Mouse (Mus musculus): ENCODE measurements around the gene Cep68.

The Cep68 gene

DNA sequence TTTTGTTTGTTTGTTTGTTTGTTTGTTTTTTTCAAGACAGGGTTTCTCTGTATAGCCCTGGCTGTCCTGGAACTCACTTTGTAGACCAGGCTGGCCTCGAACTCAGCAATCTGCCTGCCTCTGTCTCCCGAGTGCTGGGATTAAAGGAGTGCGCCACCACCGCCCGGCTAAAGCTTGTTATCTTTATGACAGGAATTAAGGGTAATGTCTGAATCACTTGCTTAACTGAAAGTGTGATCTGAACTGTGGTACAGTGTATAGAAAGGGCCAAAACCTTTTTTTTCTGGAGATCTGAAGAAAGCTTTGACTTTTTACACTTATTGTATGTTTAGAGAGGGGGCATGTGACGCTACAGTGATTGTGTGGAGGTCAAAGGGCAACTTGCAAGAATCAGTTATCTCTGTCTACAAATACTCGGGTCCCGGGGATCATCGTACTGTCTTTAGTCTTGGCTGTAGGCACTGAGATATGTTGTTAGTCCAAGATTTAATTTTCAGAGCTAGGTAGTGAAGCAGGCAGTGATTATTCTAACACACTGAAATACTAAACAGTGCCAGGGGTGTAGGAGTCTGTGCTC lies 44.3 kb downstream of the Cep68 start:
- no peak for DNase-seq (ENCODE audit: low spot score)

DNA sequence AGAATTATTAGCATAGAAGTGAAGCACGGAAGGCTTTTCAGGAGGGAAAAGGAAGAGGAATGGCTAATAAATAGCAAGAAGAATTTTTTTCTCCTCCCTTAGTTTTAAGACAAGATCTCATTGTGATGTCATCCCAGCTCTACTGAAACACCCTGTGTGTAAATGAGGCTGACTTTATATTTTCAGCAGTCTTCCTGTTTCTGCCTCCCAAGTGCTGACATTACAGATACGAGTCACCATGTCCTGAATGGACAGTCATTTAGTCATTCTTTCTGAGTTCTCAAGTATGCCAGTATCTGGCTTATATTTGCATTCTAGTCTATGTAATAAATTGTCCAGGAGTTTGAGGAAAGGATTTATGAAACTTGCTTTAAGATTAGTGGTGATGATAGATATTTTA lies 44.9 kb downstream of the Cep68 start:
- DNase-seq (ENCODE audit: low spot score): no peak

DNA sequence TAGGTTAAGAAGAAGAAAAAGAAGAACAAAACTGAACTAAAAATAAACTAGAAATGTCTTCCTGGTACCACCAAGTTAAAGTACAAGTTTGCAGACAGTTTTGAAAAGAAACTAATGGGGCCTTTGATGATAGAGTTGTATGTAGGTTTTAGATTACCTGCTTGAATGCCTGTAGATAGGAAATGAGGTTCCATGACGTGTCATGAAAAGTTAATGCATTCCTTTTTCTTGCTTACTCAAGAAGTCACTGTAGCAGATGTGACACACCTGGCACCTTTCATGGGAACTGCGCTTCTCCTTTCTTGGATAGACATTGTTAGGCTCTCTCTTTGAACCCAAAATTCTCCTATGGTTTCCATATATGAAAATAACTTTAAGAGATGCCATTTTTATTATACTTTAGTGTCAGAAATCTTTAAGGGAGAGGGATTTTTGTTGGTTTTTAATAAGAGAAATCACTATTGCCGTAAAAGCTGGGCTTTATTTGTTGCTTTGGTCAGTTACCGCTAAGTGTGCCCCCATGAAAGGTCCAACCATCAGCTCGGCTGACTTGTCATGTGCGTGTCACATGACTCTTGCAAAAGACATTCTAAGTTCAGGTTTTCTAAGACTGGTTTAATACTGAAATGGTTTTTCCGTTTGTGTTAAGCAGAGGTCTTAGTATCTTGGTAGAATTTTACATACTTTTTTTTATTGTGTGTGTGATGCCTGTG lies 46.8 kb downstream of the Cep68 start:
- peak; percentile 29 for DNase-seq (ENCODE audit: low spot score)

DNA sequence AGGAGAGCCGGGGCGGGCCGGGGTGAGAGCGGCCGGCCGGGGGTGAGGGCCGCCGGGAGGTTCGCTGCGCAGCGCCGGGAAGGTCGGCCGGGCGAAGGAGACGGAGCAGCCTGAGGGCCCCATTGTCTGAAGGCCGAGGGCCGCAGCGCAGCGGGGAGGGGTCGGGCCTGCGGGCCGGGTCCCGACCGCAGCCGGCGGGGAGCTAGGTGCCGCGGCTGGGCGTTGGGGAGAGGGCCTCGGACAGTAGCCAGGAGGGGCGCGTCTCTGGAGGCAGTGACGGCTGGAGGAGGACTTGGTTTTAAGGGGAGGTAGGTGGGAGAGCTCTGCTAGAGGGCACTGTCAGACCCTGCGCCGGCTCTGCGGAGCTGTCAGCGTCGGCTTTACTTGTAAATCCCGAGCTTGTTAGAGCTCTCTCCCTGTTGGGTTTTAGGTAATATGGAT lies 47.5 kb downstream of the Cep68 start:
- peak; percentile 36 for DNase-seq (ENCODE audit: low spot score)

DNA sequence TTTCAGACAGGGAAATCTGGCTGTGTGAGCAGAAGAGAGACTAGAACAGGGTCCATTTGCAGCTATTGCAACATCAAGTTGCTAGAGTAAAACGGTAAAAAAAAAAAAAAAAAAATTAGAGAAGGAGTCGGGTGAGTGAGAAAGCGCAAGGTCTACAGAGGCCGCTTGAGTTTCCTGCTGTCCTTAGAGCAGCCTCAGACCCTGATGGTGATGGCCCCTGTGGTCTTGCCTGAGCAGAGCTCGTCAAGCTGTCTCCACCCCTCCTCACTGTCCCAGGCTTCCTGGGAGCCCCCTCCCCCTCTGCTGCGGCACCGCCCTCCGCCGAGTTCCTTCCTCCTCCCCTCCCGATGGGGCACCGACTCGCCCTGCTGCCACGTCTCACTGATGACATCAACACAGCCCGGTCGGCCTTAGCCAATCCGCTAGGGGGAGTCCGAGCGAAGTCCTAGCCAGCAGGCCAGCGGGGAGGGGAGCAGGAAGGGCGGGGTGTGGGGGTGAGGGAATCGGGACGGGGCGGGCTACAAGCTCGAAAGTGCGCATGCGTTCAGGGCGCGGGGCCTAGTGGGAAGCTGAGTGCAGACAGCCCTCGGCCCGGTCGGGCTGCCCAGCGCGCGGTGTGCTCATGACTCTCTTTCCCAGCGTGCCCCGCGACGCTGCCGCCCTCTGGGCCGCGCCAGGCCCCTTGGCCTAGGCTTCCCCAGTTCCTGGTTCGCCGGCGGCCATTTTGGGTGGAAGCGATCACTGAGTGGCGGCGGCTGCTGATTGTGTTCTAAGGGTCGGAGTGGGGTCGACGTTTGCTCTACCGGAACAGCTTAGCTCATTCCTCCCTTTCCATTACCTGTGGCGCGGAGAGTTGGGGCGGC lies 48.3 kb downstream of the Cep68 start, which contains the start of gene Rab1a:
Gene Rab1a (plus strand): TSS at position 720 of the 863 bp plus-strand sequence.
- DNase-seq (ENCODE audit: low spot score): peak; percentile 100

DNA sequence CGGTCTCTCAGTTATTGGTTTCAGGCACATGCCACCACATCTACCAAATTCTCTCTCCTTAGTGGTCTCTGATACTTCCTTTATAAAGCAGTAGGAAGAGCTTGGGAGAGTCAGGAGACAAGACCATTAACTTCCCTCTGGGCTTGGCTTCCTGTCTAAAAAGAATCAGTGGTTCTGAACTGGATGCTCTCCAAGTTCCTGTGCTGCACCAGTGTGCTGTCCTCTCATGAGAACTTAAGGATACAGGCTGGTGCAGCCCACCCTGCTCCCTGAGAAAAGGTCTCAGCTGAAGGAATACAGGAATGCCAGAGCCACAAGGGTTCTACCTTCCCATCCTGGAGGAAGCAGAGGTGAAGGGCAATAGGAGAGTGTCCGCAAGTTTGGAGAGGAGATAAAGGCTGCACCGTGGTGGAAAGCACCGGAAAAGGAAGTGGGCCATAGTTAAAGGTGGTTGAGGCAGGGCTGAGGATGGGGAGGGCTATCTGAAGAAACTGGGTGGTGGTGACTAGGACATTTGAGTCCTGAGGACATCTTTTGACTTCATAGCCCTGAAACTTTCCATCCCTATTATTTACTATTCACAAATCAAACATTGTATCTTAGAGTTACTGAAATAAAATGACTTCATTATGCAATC lies 56.0 kb downstream of the Cep68 start:
- DNase-seq (ENCODE audit: low spot score): no peak

DNA sequence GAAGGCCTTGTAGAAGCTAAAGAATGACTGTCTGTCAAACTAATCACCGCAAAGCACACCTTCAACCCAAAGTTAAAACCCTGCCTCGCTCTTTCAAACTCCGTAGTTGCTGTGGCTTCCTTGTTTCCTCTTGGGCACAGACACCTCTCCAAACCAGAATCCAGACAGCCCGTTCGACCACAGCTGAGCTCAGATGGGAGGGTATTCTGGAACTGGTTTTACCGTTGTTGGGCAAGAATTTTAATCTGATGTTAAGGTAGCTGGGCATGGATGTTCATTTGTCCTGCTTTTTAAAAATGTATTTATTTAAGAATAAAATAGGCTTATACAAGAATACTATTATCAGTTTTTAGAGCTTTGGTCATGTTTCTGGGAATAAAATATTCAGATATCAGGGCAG lies 62.0 kb downstream of the Cep68 start:
- DNase-seq (ENCODE audit: low spot score): no peak
